Mouse (Mus musculus): Measurements from ENCODE around the gene Galp. TPM values are rescaled to one million over a fixed set of nuclear protein-coding genes. Genes with fewer than 3 reads are reported as not detected.
"Not testable (repeated sequence)": the region's sequence is repeated elsewhere in the genome, so short reads cannot be mapped to it uniquely, and the experiment has no call there.

Galp gene
- polyA plus RNA-seq, 1 experiment from 2014 or later: not detected

- no peaks in the 10 kb centered on the region for H3K9me3 ChIP-seq (replicated peaks; ENCODE audit: control insufficient read depth, low read length)
- H3K4me2 ChIP-seq (ENCODE audit: low read depth, low read length): no peak overlapping the region
- ATAC-seq (ENCODE audit: low read depth): no peak
- no peak overlapping the region for H3K4me3 ChIP-seq (ENCODE audit: low read depth, low read length)
- H3K4me1 ChIP-seq (ENCODE audit: control insufficient read depth, low read depth, low read length): no peaks in the 10 kb centered on the region
- H3K27ac ChIP-seq (ENCODE audit: low read length): no peak overlapping the region
- H3K9ac ChIP-seq (ENCODE audit: low read depth, low read length): no peak overlapping the region
- H3K36me3 ChIP-seq (ENCODE audit: control insufficient read depth, insufficient read depth): no peaks in the 10 kb centered on the region
- H3K27me3 ChIP-seq (ENCODE audit: control insufficient read depth, insufficient read depth, low read depth, low read length): no peaks in the 10 kb centered on the region
- 47% methylated on average over 2 of the region's 2 CpGs for WGBS (ENCODE audit: insufficient replicate concordance)
Observed at GRCm38 (mm10) chr7:6186176-6186575, 10.7 kb upstream of the Galp start.

GRCm38 (mm10) chr7:6186756-6187155 lies 10.1 kb upstream of the Galp start:
- Histone ChIP-seq H3K9ac (ENCODE audit: low read depth, low read length) (no peak overlapping the region), H3K9me3 (replicated peaks; ENCODE audit: control insufficient read depth, low read length) (no peaks in the 10 kb centered on the region), H3K4me1 (ENCODE audit: control insufficient read depth, low read depth, low read length) (no peaks in the 10 kb centered on the region), H3K36me3 (ENCODE audit: control insufficient read depth, insufficient read depth) (no peaks in the 10 kb centered on the region), H3K27ac (ENCODE audit: low read length) (no peak overlapping the region), H3K4me2 (ENCODE audit: low read depth, low read length) (no peak overlapping the region), H3K4me3 (ENCODE audit: low read depth, low read length) (no peak overlapping the region), H3K27me3 (ENCODE audit: control insufficient read depth, insufficient read depth, low read depth, low read length) (no peaks in the 10 kb centered on the region)
- 72% methylated on average over 2 of the region's 2 CpGs for WGBS (ENCODE audit: insufficient replicate concordance)
- ATAC-seq (ENCODE audit: low read depth): no peak

GRCm38 (mm10) chr7:6189542-6189941 lies 7.3 kb upstream of the Galp start:
- Histone ChIP-seq H3K4me3 (ENCODE audit: low read depth, low read length) (no peak overlapping the region), H3K9me3 (replicated peaks; ENCODE audit: control insufficient read depth, low read length) (no peaks in the 10 kb centered on the region), H3K27me3 (ENCODE audit: control insufficient read depth, insufficient read depth, low read depth, low read length) (no peaks in the 10 kb centered on the region), H3K4me1 (ENCODE audit: control insufficient read depth, low read depth, low read length) (no peaks in the 10 kb centered on the region), H3K9ac (ENCODE audit: low read depth, low read length) (no peak overlapping the region), H3K27ac (ENCODE audit: low read length) (no peak overlapping the region), H3K36me3 (ENCODE audit: control insufficient read depth, insufficient read depth) (no peaks in the 10 kb centered on the region), H3K4me2 (ENCODE audit: low read depth, low read length) (no peak overlapping the region)
- 55% methylated on average over 45 of the region's 45 CpGs for WGBS (ENCODE audit: insufficient replicate concordance)
- ATAC-seq (ENCODE audit: low read depth): no peak

GRCm38 (mm10) chr7:6191376-6191775 lies 5.5 kb upstream of the Galp start:
- Histone ChIP-seq H3K9ac (ENCODE audit: low read depth, low read length) (no peak overlapping the region), H3K9me3 (replicated peaks; ENCODE audit: control insufficient read depth, low read length) (no peaks in the 10 kb centered on the region), H3K4me1 (ENCODE audit: control insufficient read depth, low read depth, low read length) (no peaks in the 10 kb centered on the region), H3K27ac (ENCODE audit: low read length) (no peak overlapping the region), H3K4me3 (ENCODE audit: low read depth, low read length) (no peak overlapping the region), H3K36me3 (ENCODE audit: control insufficient read depth, insufficient read depth) (no peaks in the 10 kb centered on the region), H3K27me3 (ENCODE audit: control insufficient read depth, insufficient read depth, low read depth, low read length) (no peaks in the 10 kb centered on the region), H3K4me2 (ENCODE audit: low read depth, low read length) (no peak overlapping the region)
- whole genome bisulfite sequencing (ENCODE audit: insufficient replicate concordance): 24% methylated on average over 3 of the region's 3 CpGs
- ATAC-seq (ENCODE audit: low read depth): no peak

GRCm38 (mm10) chr7:6194129-6194528 lies 2.8 kb upstream of the Galp start:
- ATAC-seq (ENCODE audit: low read depth): peak; percentile 52; the same call in 1 of the 2 replicates
- Histone ChIP-seq H3K9ac (ENCODE audit: low read depth, low read length) (no peak overlapping the region), H3K36me3 (ENCODE audit: control insufficient read depth, insufficient read depth) (no peaks in the 10 kb centered on the region), H3K4me3 (ENCODE audit: low read depth, low read length) (no peak overlapping the region), H3K27me3 (ENCODE audit: control insufficient read depth, insufficient read depth, low read depth, low read length) (no peaks in the 10 kb centered on the region), H3K4me1 (ENCODE audit: control insufficient read depth, low read depth, low read length) (no peaks in the 10 kb centered on the region), H3K9me3 (replicated peaks; ENCODE audit: control insufficient read depth, low read length) (no peaks in the 10 kb centered on the region), H3K27ac (ENCODE audit: low read length) (no peak overlapping the region), H3K4me2 (ENCODE audit: low read depth, low read length) (no peak overlapping the region)
- 15% methylated on average over 5 of the region's 5 CpGs for WGBS (ENCODE audit: insufficient replicate concordance)

GRCm38 (mm10) chr7:6195777-6196176 lies 1.1 kb upstream of the Galp start:
- ATAC-seq (ENCODE audit: low read depth): no peak
- Histone ChIP-seq H3K27me3 (ENCODE audit: control insufficient read depth, insufficient read depth, low read depth, low read length) (no peaks in the 10 kb centered on the region), H3K4me3 (ENCODE audit: low read depth, low read length) (no peak overlapping the region), H3K9ac (ENCODE audit: low read depth, low read length) (no peak overlapping the region), H3K4me2 (ENCODE audit: low read depth, low read length) (no peak overlapping the region), H3K27ac (ENCODE audit: low read length) (no peak overlapping the region), H3K4me1 (ENCODE audit: control insufficient read depth, low read depth, low read length) (no peaks in the 10 kb centered on the region), H3K36me3 (ENCODE audit: control insufficient read depth, insufficient read depth) (no peaks in the 10 kb centered on the region), H3K9me3 (replicated peaks; ENCODE audit: control insufficient read depth, low read length) (no peaks in the 10 kb centered on the region)
- WGBS (ENCODE audit: insufficient replicate concordance): 38% methylated on average over 2 of the region's 2 CpGs

GRCm38 (mm10) chr7:6204200-6204599 lies 7.3 kb downstream of the Galp start:
- Histone ChIP-seq H3K9me3 (replicated peaks; ENCODE audit: control insufficient read depth, low read length) (no peaks in the 10 kb centered on the region), H3K36me3 (ENCODE audit: control insufficient read depth, insufficient read depth) (no peaks in the 10 kb centered on the region), H3K4me2 (ENCODE audit: low read depth, low read length) (no peak overlapping the region), H3K27me3 (ENCODE audit: control insufficient read depth, insufficient read depth, low read depth, low read length) (no peaks in the 10 kb centered on the region), H3K4me3 (ENCODE audit: low read depth, low read length) (no peak overlapping the region), H3K9ac (ENCODE audit: low read depth, low read length) (no peak overlapping the region), H3K4me1 (ENCODE audit: control insufficient read depth, low read depth, low read length) (no peaks in the 10 kb centered on the region), H3K27ac (ENCODE audit: low read length) (no peak overlapping the region)
- no peak for ATAC-seq (ENCODE audit: low read depth)
- WGBS (ENCODE audit: insufficient replicate concordance): 64% methylated on average over 3 of the region's 3 CpGs

- H3K36me3 ChIP-seq (ENCODE audit: control insufficient read depth, insufficient read depth): no peaks in the 10 kb centered on the region
- no peak overlapping the region for H3K4me3 ChIP-seq (ENCODE audit: low read depth, low read length)
- ATAC-seq (ENCODE audit: low read depth): no peak
- WGBS (ENCODE audit: insufficient replicate concordance): 36% methylated on average over 5 of the region's 5 CpGs
- no peak overlapping the region for H3K9ac ChIP-seq (ENCODE audit: low read depth, low read length)
- no peaks in the 10 kb centered on the region for H3K9me3 ChIP-seq (replicated peaks; ENCODE audit: control insufficient read depth, low read length)
- no peak overlapping the region for H3K27ac ChIP-seq (ENCODE audit: low read length)
- no peak overlapping the region for H3K4me2 ChIP-seq (ENCODE audit: low read depth, low read length)
- H3K4me1 ChIP-seq (ENCODE audit: control insufficient read depth, low read depth, low read length): no peaks in the 10 kb centered on the region
- no peaks in the 10 kb centered on the region for H3K27me3 ChIP-seq (ENCODE audit: control insufficient read depth, insufficient read depth, low read depth, low read length)
Observed at GRCm38 (mm10) chr7:6213144-6213543, 16.3 kb downstream of the Galp start.

- 43% methylated on average over 4 of the region's 4 CpGs for WGBS (ENCODE audit: insufficient replicate concordance)
- ATAC-seq (ENCODE audit: low read depth); H3K9me3 ChIP-seq (replicated peaks; ENCODE audit: control insufficient read depth, low read length); H3K4me1 ChIP-seq (ENCODE audit: control insufficient read depth, low read depth, low read length); H3K4me3 ChIP-seq (ENCODE audit: low read depth, low read length); H3K4me2 ChIP-seq (ENCODE audit: low read depth, low read length); H3K27ac ChIP-seq (ENCODE audit: low read length); H3K9ac ChIP-seq (ENCODE audit: low read depth, low read length); H3K36me3 ChIP-seq (ENCODE audit: control insufficient read depth, insufficient read depth); H3K27me3 ChIP-seq (ENCODE audit: control insufficient read depth, insufficient read depth, low read depth, low read length): not testable (repeated sequence)
Observed at GRCm38 (mm10) chr7:6214691-6215090, 17.8 kb downstream of the Galp start.

GRCm38 (mm10) chr7:6220147-6220546 lies 23.3 kb downstream of the Galp start:
- Histone ChIP-seq H3K9ac (ENCODE audit: low read depth, low read length) (no peak overlapping the region), H3K4me2 (ENCODE audit: low read depth, low read length) (no peak overlapping the region), H3K36me3 (ENCODE audit: control insufficient read depth, insufficient read depth) (no peaks in the 10 kb centered on the region), H3K9me3 (replicated peaks; ENCODE audit: control insufficient read depth, low read length) (no peaks in the 10 kb centered on the region), H3K27me3 (ENCODE audit: control insufficient read depth, insufficient read depth, low read depth, low read length) (no peaks in the 10 kb centered on the region), H3K4me3 (ENCODE audit: low read depth, low read length) (no peak overlapping the region), H3K27ac (ENCODE audit: low read length) (no peak overlapping the region), H3K4me1 (ENCODE audit: control insufficient read depth, low read depth, low read length) (no peaks in the 10 kb centered on the region)
- WGBS (ENCODE audit: insufficient replicate concordance): 49% methylated on average over 3 of the region's 3 CpGs
- ATAC-seq (ENCODE audit: low read depth): no peak

Measured in liver, embryonic 16.5 days (tissue).